In genomic region chr9:59577401-59577800, GRCm38 (mm10) we compare ENCODE assay signal across 8 mouse cellular contexts. TPM values are rescaled to one million over a fixed set of nuclear protein-coding genes. Genes with fewer than 3 reads are reported as not detected.
DNase-seq lines count a peak whose midpoint lies in the region; ATAC-seq and TF ChIP-seq lines count a peak whose summit lies in the region.

No protein-coding gene starts in this region.

- peaks cover 70% of the 10 kb centered on the region for H3K27me3 ChIP-seq in heart, embryonic 13.5 days (replicated peaks)
- H3K27me3 ChIP-seq in ES-Bruce4 (ENCODE audit: control insufficient read depth, insufficient read depth, low read length, poor library complexity, severe bottlenecking): peaks cover 2% of the 10 kb centered on the region
- H3K27me3 ChIP-seq in forebrain, embryonic 15.5 days: peaks cover 12% of the 10 kb centered on the region; the same call in 1 of the 2 replicates
- H3K27me3 ChIP-seq in liver, embryonic 16.5 days (ENCODE audit: control insufficient read depth, insufficient read depth, low read depth, low read length): peaks cover 59% of the 10 kb centered on the region

- TF ChIP-seq CTCF in ES-Bruce4 (IDR thresholded peaks at IDR 0.05; ENCODE audit: low read depth, low read length): no peak

- H3K36me3 ChIP-seq in heart, embryonic 13.5 days: no peaks in the 10 kb centered on the region
- H3K36me3 ChIP-seq in ES-Bruce4 (ENCODE audit: control insufficient read depth, insufficient read depth, low read length, poor library complexity, severe bottlenecking): no peaks in the 10 kb centered on the region
- no peaks in the 10 kb centered on the region for H3K36me3 ChIP-seq in forebrain, embryonic 15.5 days
- no peaks in the 10 kb centered on the region for H3K36me3 ChIP-seq in liver, embryonic 16.5 days (ENCODE audit: control insufficient read depth, insufficient read depth)

- no peaks in the 10 kb centered on the region for H3K9me3 ChIP-seq in heart, embryonic 13.5 days
- no peaks in the 10 kb centered on the region for H3K9me3 ChIP-seq in ES-Bruce4 (replicated peaks; ENCODE audit: control insufficient read depth, insufficient read depth, low read length, poor library complexity, severe bottlenecking)
- no peaks in the 10 kb centered on the region for H3K9me3 ChIP-seq in forebrain, embryonic 15.5 days
- no peaks in the 10 kb centered on the region for H3K9me3 ChIP-seq in liver, embryonic 16.5 days (replicated peaks; ENCODE audit: control insufficient read depth, low read length)

- intact Hi-C loops in heart, postnatal 25 days (cut with DNase I): no loop called here

- no peak for TF ChIP-seq EP300 in ES-Bruce4 (IDR thresholded peaks at IDR 0.05; ENCODE audit: insufficient read depth, low read depth, low read length)

- peaks cover 12% of the 10 kb centered on the region for H3K4me1 ChIP-seq in heart, embryonic 13.5 days
- no peaks in the 10 kb centered on the region for H3K4me1 ChIP-seq in ES-Bruce4 (ENCODE audit: control insufficient read depth, insufficient read depth, low read length)
- peaks cover 14% of the 10 kb centered on the region for H3K4me1 ChIP-seq in forebrain, embryonic 15.5 days
- peaks cover 14% of the 10 kb centered on the region for H3K4me1 ChIP-seq in liver, embryonic 16.5 days (ENCODE audit: control insufficient read depth, low read depth, low read length)

- no peak for ATAC-seq in heart, embryonic 13.5 days (ENCODE audit: extremely low read depth, insufficient number of reproducible peaks, low FRiP score, low TSS enrichment)
- no peak for ATAC-seq in forebrain, embryonic 15.5 days (replicated peaks)
- ATAC-seq in liver, embryonic 16.5 days (ENCODE audit: low read depth): no peak

- no peak for TF ChIP-seq POLR2A in ES-Bruce4 (IDR thresholded peaks at IDR 0.05; ENCODE audit: insufficient read depth, low read length)

- WGBS in heart, embryonic 13.5 days: 13% methylated on average over 13 of the region's 13 CpGs
- 11% methylated on average over 13 of the region's 13 CpGs for WGBS in forebrain, embryonic 15.5 days
- WGBS in liver, embryonic 16.5 days (ENCODE audit: insufficient replicate concordance): 12% methylated on average over 13 of the region's 13 CpGs

- no peak for DNase-seq in heart, postnatal 25 days (ENCODE audit: low spot score)
- no peak for DNase-seq in urinary bladder, adult 2 months (ENCODE audit: low spot score)
- DNase-seq in embryo, embryonic 10 days (ENCODE audit: low spot score): no peak
- DNase-seq in B cell, adult 2 months: no peak

- H3K4me3 ChIP-seq in heart, embryonic 13.5 days: peak overlapping the region; percentile 50
- peak overlapping the region; percentile 69 for H3K4me3 ChIP-seq in ES-Bruce4 (ENCODE audit: low read depth, low read length)
- H3K4me3 ChIP-seq in forebrain, embryonic 15.5 days: peak overlapping the region; percentile 56
- H3K4me3 ChIP-seq in liver, embryonic 16.5 days (ENCODE audit: low read depth, low read length): peak overlapping the region; percentile 60

- no peak overlapping the region for H3K9ac ChIP-seq in heart, embryonic 13.5 days
- no peak overlapping the region for H3K9ac ChIP-seq in ES-Bruce4 (ENCODE audit: low read depth, poor library complexity, severe bottlenecking)
- H3K9ac ChIP-seq in forebrain, embryonic 15.5 days (replicated peaks): peak overlapping the region; percentile 36; the same call in 1 of the 2 replicates
- no peak overlapping the region for H3K9ac ChIP-seq in liver, embryonic 16.5 days (ENCODE audit: low read depth, low read length)

- peak overlapping the region; percentile 79 for H3K4me2 ChIP-seq in heart, embryonic 13.5 days
- H3K4me2 ChIP-seq in forebrain, embryonic 15.5 days (replicated peaks): peak overlapping the region; percentile 79
- H3K4me2 ChIP-seq in liver, embryonic 16.5 days (ENCODE audit: low read depth, low read length): peak overlapping the region; percentile 90

- no peak overlapping the region for H3K27ac ChIP-seq in heart, embryonic 13.5 days (replicated peaks)
- H3K27ac ChIP-seq in ES-Bruce4 (ENCODE audit: insufficient read depth, low read length): no peak overlapping the region
- H3K27ac ChIP-seq in forebrain, embryonic 15.5 days (replicated peaks): 0 out of 2 replicates have a peak overlapping the region, but pooled peaks have one; percentile 24
- no peak overlapping the region for H3K27ac ChIP-seq in liver, embryonic 16.5 days (ENCODE audit: low read length)

RNA-seq across cellular contexts. Expression of gene Celf6, which starts 0.3 kb away (rescaled TPM):
- 0.11 and 0.23 TPM in 2 replicates for polyA plus RNA-seq in heart, embryonic 13.5 days (2015; fragmentation: Nextera tagmentation; extraction: Ambion mirVana)
- total RNA-seq in heart, postnatal 25 days (2021): not detected
- polyA plus RNA-seq in ES-Bruce4 (2011; ENCODE audit: insufficient read depth, insufficient read length, low read depth, missing spikeins): 0.64 TPM in 1 of 2 replicates, not detected in the other
- 24.6 and 34.3 TPM in 2 replicates for polyA plus RNA-seq in forebrain, embryonic 15.5 days (2015; fragmentation: Nextera tagmentation; extraction: Ambion mirVana)
- polyA plus RNA-seq in liver, embryonic 16.5 days (2015; fragmentation: Nextera tagmentation; extraction: Ambion mirVana): 0.05 TPM in 1 of 2 replicates, not detected in the other
- polyA plus RNA-seq in urinary bladder, adult 2 months (2012; rRNA removed): 0.19 and 0.21 TPM in 2 replicates

RNA-seq across cellular contexts. Expression of gene Tmem202, which starts 37.8 kb away (rescaled TPM):
- 0.32 and 0.36 TPM in 2 replicates for polyA plus RNA-seq in heart, embryonic 13.5 days (2015; fragmentation: Nextera tagmentation; extraction: Ambion mirVana)
- under 1 TPM; 0.52 to 0.64 TPM for total RNA-seq in heart, postnatal 25 days (2021)
- polyA plus RNA-seq in ES-Bruce4 (2011; ENCODE audit: insufficient read depth, insufficient read length, low read depth, missing spikeins): not detected in 2 replicates
- 0.47 and 0.74 TPM in 2 replicates for polyA plus RNA-seq in forebrain, embryonic 15.5 days (2015; fragmentation: Nextera tagmentation; extraction: Ambion mirVana)
- not detected in 2 replicates for polyA plus RNA-seq in liver, embryonic 16.5 days (2015; fragmentation: Nextera tagmentation; extraction: Ambion mirVana)
- polyA plus RNA-seq in urinary bladder, adult 2 months (2012; rRNA removed): 1.3 and 1.5 TPM in 2 replicates

RNA-seq across cellular contexts. Expression of gene Hexa, which starts 38.1 kb away (rescaled TPM):
- polyA plus RNA-seq in heart, embryonic 13.5 days (2015; fragmentation: Nextera tagmentation; extraction: Ambion mirVana): 74.6 and 77.5 TPM in 2 replicates
- total RNA-seq in heart, postnatal 25 days (2021): 10 to 100 TPM; 36.8 TPM
- polyA plus RNA-seq in ES-Bruce4 (2011; ENCODE audit: insufficient read depth, insufficient read length, low read depth, missing spikeins): 75.6 and 81.1 TPM in 2 replicates
- polyA plus RNA-seq in forebrain, embryonic 15.5 days (2015; fragmentation: Nextera tagmentation; extraction: Ambion mirVana): 47.5 and 53.0 TPM in 2 replicates
- polyA plus RNA-seq in liver, embryonic 16.5 days (2015; fragmentation: Nextera tagmentation; extraction: Ambion mirVana): 35.4 and 38.7 TPM in 2 replicates
- 103 and 106 TPM in 2 replicates for polyA plus RNA-seq in urinary bladder, adult 2 months (2012; rRNA removed)

RNA-seq across cellular contexts. Expression of gene Parp6, which starts 39.7 kb away (rescaled TPM):
- 16.6 and 18.1 TPM in 2 replicates for polyA plus RNA-seq in heart, embryonic 13.5 days (2015; fragmentation: Nextera tagmentation; extraction: Ambion mirVana)
- 10 to 100 TPM; 17.9 to 20.2 TPM for total RNA-seq in heart, postnatal 25 days (2021)
- polyA plus RNA-seq in ES-Bruce4 (2011; ENCODE audit: insufficient read depth, insufficient read length, low read depth, missing spikeins): 28.3 and 30.9 TPM in 2 replicates
- polyA plus RNA-seq in forebrain, embryonic 15.5 days (2015; fragmentation: Nextera tagmentation; extraction: Ambion mirVana): 188 and 191 TPM in 2 replicates
- 3.5 and 4.3 TPM in 2 replicates for polyA plus RNA-seq in liver, embryonic 16.5 days (2015; fragmentation: Nextera tagmentation; extraction: Ambion mirVana)
- polyA plus RNA-seq in urinary bladder, adult 2 months (2012; rRNA removed): 52.4 and 53.9 TPM in 2 replicates

Comparison
In these comparisons a context has a peak if more than half of its experiments do, and no peak if none do; other contexts are left out.
1. RNA of gene Celf6, which starts 0.3 kb away (polyA plus RNA-seq): 24.6 to 34.3 TPM in forebrain, embryonic 15.5 days; 0.64 TPM in ES-Bruce4, 0.11 to 0.23 TPM in heart, embryonic 13.5 days, 0.19 to 0.21 TPM in urinary bladder, adult 2 months and 0.05 TPM in liver, embryonic 16.5 days; every median in the first group is over 10 times any median in the second.
2. Peak in every context shown above with its lines, with median percentiles within 50 percentile points of each other: H3K4me2 ChIP-seq and H3K4me3 ChIP-seq.